In genomic region chr2:164815821-164816220, GRCm38 (mm10) we compare ENCODE assay signal across 27 mouse cellular contexts. TPM values are rescaled to one million over a fixed set of nuclear protein-coding genes. Genes with fewer than 3 reads are reported as not detected.
DNase-seq lines count a peak whose midpoint lies in the region; ATAC-seq and TF ChIP-seq lines count a peak whose summit lies in the region.
"Had no signal": no experiment of that assay in that cellular context is flagged by ENCODE, and none has a peak within 500 bp of the region (broad histone marks: within the 10 kb centered on the region; RNA-seq: fewer than 3 reads in every experiment).

No protein-coding gene starts in this region.

- no peak for TF ChIP-seq POLR2A in bone marrow, adult 2 months (IDR thresholded peaks at IDR 0.05; ENCODE audit: borderline replicate concordance, control insufficient read depth, low read depth, low read length)
- no peak for TF ChIP-seq POLR2A in lung, adult 2 months (IDR thresholded peaks at IDR 0.05; ENCODE audit: borderline replicate concordance, extremely low read depth, low read depth, low read length)

- no peak for TF ChIP-seq CTCF in bone marrow, adult 2 months (IDR thresholded peaks at IDR 0.05; ENCODE audit: control insufficient read depth, insufficient read depth, low read length)
- TF ChIP-seq CTCF in lung, adult 2 months (IDR thresholded peaks at IDR 0.05; ENCODE audit: insufficient read depth, low read length): no peak

- 66% methylated on average over 8 of the region's 8 CpGs for WGBS in bone marrow, adult 2 months
- 55% methylated on average over 8 of the region's 8 CpGs for WGBS in liver, embryonic 13.5 days (ENCODE audit: insufficient replicate concordance)
- 87% methylated on average over 8 of the region's 8 CpGs for WGBS in lung, adult 2 months

- H3K4me1 ChIP-seq in bone marrow, adult 2 months (ENCODE audit: control insufficient read depth, insufficient read depth, low read length): peaks cover 4% of the 10 kb centered on the region
- peaks cover 35% of the 10 kb centered on the region for H3K4me1 ChIP-seq in liver, embryonic 13.5 days (replicated peaks)
- no peaks in the 10 kb centered on the region; the same call in 1 of the 2 replicates for H3K4me1 ChIP-seq in lung, adult 2 months (ENCODE audit: control insufficient read depth, insufficient read depth, low read length)
- H3K4me1 ChIP-seq: forebrain, embryonic 13.5 days; hindbrain, embryonic 12.5 days; limb, embryonic 12.5 days; midbrain, embryonic 12.5 days; neural tube, embryonic 15.5 days had no signal

- H3K9ac ChIP-seq in liver, embryonic 13.5 days: peak overlapping the region; percentile 11; the same call in 1 of the 2 replicates
- H3K9ac ChIP-seq: forebrain, embryonic 13.5 days; hindbrain, embryonic 12.5 days; limb, embryonic 12.5 days; lung, embryonic 14.5 days; midbrain, embryonic 12.5 days; neural tube, embryonic 15.5 days had no signal

- peak; percentile 29; the same call in 1 of the 2 replicates for ATAC-seq in common myeloid progenitor, adult 5-6 weeks (replicated peaks; ENCODE audit: low read depth, poor library complexity, severe bottlenecking)
- peak; percentile 79 for ATAC-seq in liver, embryonic 13.5 days (ENCODE audit: low read depth)
- ATAC-seq in megakaryocyte, adult 5-6 weeks (ENCODE audit: poor library complexity, severe bottlenecking): peak; percentile 41
- ATAC-seq: forebrain, embryonic 13.5 days had no signal

- H3K36me3 ChIP-seq in liver, embryonic 13.5 days: peaks cover 21% of the 10 kb centered on the region

- DNase-seq in liver, embryonic 13.5 days: peak; percentile 50
- DNase-seq in gastrocnemius, postnatal 25 days: no peak
- DNase-seq in lung, adult 2 months: no peak
- no peak for DNase-seq in kidney, adult 8-10 months
- DNase-seq: adrenal gland, adult 2 months; B cell, adult 2 months; cerebellum, adult 8-10 months; kidney, adult 11 months; layer of hippocampus, postnatal 36 days; lung, embryonic 14.5 days; thymus, adult 2 months; thymus, postnatal 4 days had no signal

- no peaks in the 10 kb centered on the region for H3K9me3 ChIP-seq in liver, embryonic 13.5 days (replicated peaks)
- H3K9me3 ChIP-seq: forebrain, embryonic 13.5 days; G1E; hindbrain, embryonic 12.5 days; limb, embryonic 12.5 days; midbrain, embryonic 12.5 days; neural tube, embryonic 15.5 days had no signal

- H3K27me3 ChIP-seq in liver, embryonic 13.5 days: no peaks in the 10 kb centered on the region
- H3K27me3 ChIP-seq: CH12.LX; forebrain, embryonic 13.5 days; hindbrain, embryonic 12.5 days; limb, embryonic 12.5 days; midbrain, embryonic 12.5 days; neural tube, embryonic 15.5 days had no signal

- H3K27ac ChIP-seq in bone marrow, adult 2 months (ENCODE audit: control insufficient read depth, insufficient read depth, low read depth, low read length, poor library complexity): peak overlapping the region; percentile 69
- H3K27ac ChIP-seq in liver, embryonic 13.5 days: peak overlapping the region; percentile 69
- H3K27ac ChIP-seq: forebrain, embryonic 13.5 days; hindbrain, embryonic 12.5 days; kidney, postnatal 0 days; limb, embryonic 12.5 days; midbrain, embryonic 12.5 days; neural tube, embryonic 15.5 days; stomach, postnatal 0 days had no signal

- H3K4me2 ChIP-seq in liver, embryonic 13.5 days: peak overlapping the region; percentile 31
- H3K4me2 ChIP-seq: forebrain, embryonic 13.5 days; hindbrain, embryonic 12.5 days; limb, embryonic 12.5 days; lung, embryonic 14.5 days; midbrain, embryonic 12.5 days; neural tube, embryonic 15.5 days had no signal

- no peak overlapping the region for H3K4me3 ChIP-seq in bone marrow, adult 2 months (replicated peaks; ENCODE audit: control insufficient read depth, low read depth, low read length)
- H3K4me3 ChIP-seq in liver, embryonic 13.5 days (replicated peaks): no peak overlapping the region
- no peak overlapping the region for H3K4me3 ChIP-seq in lung, adult 2 months (replicated peaks; ENCODE audit: extremely low read depth, low read depth, low read length)
- H3K4me3 ChIP-seq: forebrain, embryonic 13.5 days; hindbrain, embryonic 12.5 days; limb, embryonic 12.5 days; midbrain, embryonic 12.5 days; neural tube, embryonic 15.5 days had no signal

RNA-seq across cellular contexts. Expression of gene Zswim1, which starts 6.7 kb away (rescaled TPM):
- polyA plus RNA-seq in bone marrow, adult 2 months (2011; ENCODE audit: insufficient read depth, insufficient read length, low replicate concordance, missing spikeins): 2.1 and 3.7 TPM in 2 replicates
- 3.5 and 5.4 TPM in 2 replicates for total RNA-seq in common myeloid progenitor, adult 5-6 weeks (2017)
- 6.2 and 6.9 TPM in 2 replicates for polyA plus RNA-seq in liver, embryonic 13.5 days (2015; fragmentation: Nextera tagmentation; extraction: Ambion mirVana)
- total RNA-seq in megakaryocyte, adult 5-6 weeks (2015): 5.7 and 6.4 TPM in 2 replicates
- total RNA-seq in megakaryocyte, adult 5-6 weeks (2017): 2.9 TPM in 2 replicates
- total RNA-seq in gastrocnemius, postnatal 25 days (2021): 1 to 10 TPM; 3.7 to 3.8 TPM
- 9.8 and 10.3 TPM in 2 replicates for polyA plus RNA-seq in lung, adult 2 months (2012; rRNA removed)

RNA-seq across cellular contexts. Expression of gene Zswim3, which starts 10.9 kb away (rescaled TPM):
- 3.4 and 4.4 TPM in 2 replicates for polyA plus RNA-seq in bone marrow, adult 2 months (2011; ENCODE audit: insufficient read depth, insufficient read length, low replicate concordance, missing spikeins)
- total RNA-seq in common myeloid progenitor, adult 5-6 weeks (2017): 3.0 and 3.7 TPM in 2 replicates
- polyA plus RNA-seq in liver, embryonic 13.5 days (2015; fragmentation: Nextera tagmentation; extraction: Ambion mirVana): 4.3 and 5.1 TPM in 2 replicates
- total RNA-seq in megakaryocyte, adult 5-6 weeks (2015): 2.3 and 3.4 TPM in 2 replicates
- total RNA-seq in megakaryocyte, adult 5-6 weeks (2017): 1.7 and 3.4 TPM in 2 replicates
- total RNA-seq in gastrocnemius, postnatal 25 days (2021): 1 to 10 TPM; 1.4 TPM
- 3.1 and 3.8 TPM in 2 replicates for polyA plus RNA-seq in lung, adult 2 months (2012; rRNA removed)

RNA-seq across cellular contexts. Expression of gene Acot8, which starts 11.1 kb away (rescaled TPM):
- polyA plus RNA-seq in bone marrow, adult 2 months (2011; ENCODE audit: insufficient read depth, insufficient read length, low replicate concordance, missing spikeins): 16.5 and 36.5 TPM in 2 replicates
- total RNA-seq in common myeloid progenitor, adult 5-6 weeks (2017): 14.0 and 14.8 TPM in 2 replicates
- 18.8 and 20.3 TPM in 2 replicates for polyA plus RNA-seq in liver, embryonic 13.5 days (2015; fragmentation: Nextera tagmentation; extraction: Ambion mirVana)
- 20.4 and 20.8 TPM in 2 replicates for total RNA-seq in megakaryocyte, adult 5-6 weeks (2015)
- total RNA-seq in megakaryocyte, adult 5-6 weeks (2017): 28.8 and 28.9 TPM in 2 replicates
- 1 to 10 TPM; 8.0 to 9.1 TPM for total RNA-seq in gastrocnemius, postnatal 25 days (2021)
- 35.7 and 38.6 TPM in 2 replicates for polyA plus RNA-seq in lung, adult 2 months (2012; rRNA removed)

RNA-seq across cellular contexts. Expression of gene Spata25, which starts 12.5 kb away (rescaled TPM):
- polyA plus RNA-seq in bone marrow, adult 2 months (2011; ENCODE audit: insufficient read depth, insufficient read length, low replicate concordance, missing spikeins): not detected in 2 replicates
- not detected in 2 replicates for total RNA-seq in common myeloid progenitor, adult 5-6 weeks (2017)
- not detected in 2 replicates for polyA plus RNA-seq in liver, embryonic 13.5 days (2015; fragmentation: Nextera tagmentation; extraction: Ambion mirVana)
- not detected in 2 replicates for total RNA-seq in megakaryocyte, adult 5-6 weeks (2015)
- not detected in 2 replicates for total RNA-seq in megakaryocyte, adult 5-6 weeks (2017)
- not detected for total RNA-seq in gastrocnemius, postnatal 25 days (2021)
- polyA plus RNA-seq in lung, adult 2 months (2012; rRNA removed): 0.54 and 1.1 TPM in 2 replicates
- total RNA-seq: adrenal gland, adult 2 months; CH12.LX; G1E; gastrocnemius, adult 18-20 months; layer of hippocampus, postnatal 36 days had no signal
- polyA plus RNA-seq: adrenal gland, adult 2 months; forebrain, embryonic 13.5 days; G1E; heart, postnatal 0 days; hindbrain, embryonic 12.5 days; kidney, postnatal 0 days; large intestine, adult 2 months; limb, embryonic 12.5 days; lung, embryonic 14.5 days; neural tube, embryonic 15.5 days; stomach, postnatal 0 days had no signal

RNA-seq across cellular contexts. Expression of gene Ctsa, which starts 16.9 kb away (rescaled TPM):
- polyA plus RNA-seq in bone marrow, adult 2 months (2011; ENCODE audit: insufficient read depth, insufficient read length, low replicate concordance, missing spikeins): 61.0 and 109 TPM in 2 replicates
- total RNA-seq in common myeloid progenitor, adult 5-6 weeks (2017): 44.4 and 51.1 TPM in 2 replicates
- 65.4 and 69.2 TPM in 2 replicates for polyA plus RNA-seq in liver, embryonic 13.5 days (2015; fragmentation: Nextera tagmentation; extraction: Ambion mirVana)
- 192 and 200 TPM in 2 replicates for total RNA-seq in megakaryocyte, adult 5-6 weeks (2015)
- total RNA-seq in megakaryocyte, adult 5-6 weeks (2017): 224 and 228 TPM in 2 replicates
- total RNA-seq in gastrocnemius, postnatal 25 days (2021): 10 to 100 TPM; 42.9 to 49.2 TPM
- 289 and 294 TPM in 2 replicates for polyA plus RNA-seq in lung, adult 2 months (2012; rRNA removed)

Comparison
In these comparisons a context has a peak if more than half of its experiments do, and no peak if none do; other contexts are left out.
1. ATAC-seq: peak in every context shown above with its lines; median percentile 79 in liver, embryonic 13.5 days; 41 in megakaryocyte, adult 5-6 weeks; 29 in common myeloid progenitor, adult 5-6 weeks.